10 mouse cellular contexts compared by ENCODE assay signal in the genomic region with DNA sequence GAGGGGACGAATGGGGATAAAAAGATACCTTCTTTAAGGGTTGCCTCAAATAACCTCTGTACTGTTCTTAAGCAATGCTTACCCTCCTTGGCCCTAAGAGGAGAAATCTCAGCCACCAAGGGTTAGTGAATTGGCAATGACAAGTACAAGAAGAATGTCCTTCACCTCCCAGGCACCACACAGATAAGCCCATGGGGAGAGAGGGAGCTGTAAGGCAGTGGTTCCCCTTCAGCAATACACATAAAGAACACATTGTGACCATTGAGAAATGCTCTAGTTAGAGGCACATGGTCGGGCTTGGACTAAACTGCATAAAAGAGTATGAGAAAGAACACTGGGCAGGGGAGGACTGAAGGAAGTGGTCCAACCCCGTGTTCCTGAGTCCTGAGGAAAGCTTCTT.
"Had no signal": no experiment of that assay in that cellular context is flagged by ENCODE, and none has a peak within 500 bp of the region (broad histone marks: within the 10 kb centered on the region; RNA-seq: fewer than 3 reads in every experiment).

No protein-coding gene starts in this region.

- ATAC-seq: midbrain, embryonic 13.5 days; midbrain, embryonic 15.5 days had no signal

- DNase-seq: lung, adult 18-20 months; lung, embryonic 14.5 days; lung, postnatal 10 days; lung, postnatal 4 days; right cerebral cortex, postnatal 14 days; thymus, adult 2 months; thymus, postnatal 25 days; thymus, postnatal 4 days had no signal
